Mouse (Mus musculus) CD4-positive, CD25-positive, alpha-beta regulatory T cell, adult 4 months (primary cell): ENCODE measurements at regions not wholly inside any gene's neighbourhood (a gene's known extent, or its start where the extent isn't known, plus 50 kb on each side); places are given as distances from the start of the nearest gene placed in this dataset.

Source experiments
- ATAC-seq: one replicate; pipeline ENCODE4 v1.8.0; 2017

DNA sequence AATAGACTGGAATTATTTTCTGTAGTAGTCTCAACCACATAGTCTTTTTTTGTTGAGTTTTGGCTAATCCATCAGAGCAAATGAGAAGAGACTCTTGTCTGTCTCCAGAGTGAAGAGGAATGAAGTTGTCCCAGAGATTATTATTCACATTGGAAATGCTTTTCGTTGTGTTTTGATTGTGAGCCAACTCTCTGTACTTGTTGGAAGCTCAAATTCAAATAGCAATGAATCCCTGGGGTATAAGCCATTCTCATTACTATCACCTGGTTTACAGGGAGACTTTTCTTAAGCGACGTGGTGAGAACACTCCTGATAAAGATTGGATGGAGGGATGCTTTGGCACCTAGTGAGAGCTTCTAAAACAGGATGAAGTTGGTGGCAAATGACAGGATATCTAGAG lies 459.3 kb upstream of the Jag1 start:
- ATAC-seq = no peak

DNA sequence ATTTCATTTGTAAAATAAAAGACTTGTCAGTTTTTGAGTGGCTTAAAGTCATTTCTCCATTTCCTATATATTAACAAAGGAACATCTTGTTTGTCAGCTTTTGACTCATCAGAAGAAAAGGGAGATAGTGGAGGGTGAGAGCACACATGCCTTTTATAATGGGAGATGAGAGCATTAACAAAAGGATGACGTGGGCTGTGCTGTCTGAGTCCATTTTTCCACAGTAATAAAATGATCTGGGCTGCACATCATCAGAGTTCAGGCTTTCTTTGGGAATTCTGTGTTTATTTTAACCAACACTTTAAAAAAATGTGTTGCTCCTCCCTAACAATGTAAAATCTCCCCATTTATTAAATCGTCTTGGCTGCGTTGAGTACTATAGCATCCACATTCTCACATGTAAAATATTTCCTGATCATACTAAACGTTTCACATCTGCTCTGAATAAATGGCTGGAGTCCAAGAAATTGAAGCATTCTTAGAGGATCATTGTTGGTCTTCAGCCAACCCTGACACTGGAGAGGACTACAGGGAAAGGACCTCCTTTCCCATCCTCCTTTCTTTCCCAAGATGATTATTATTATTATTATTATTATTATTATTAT lies 458.5 kb upstream of the Jag1 start:
- ATAC-seq = no peak

DNA sequence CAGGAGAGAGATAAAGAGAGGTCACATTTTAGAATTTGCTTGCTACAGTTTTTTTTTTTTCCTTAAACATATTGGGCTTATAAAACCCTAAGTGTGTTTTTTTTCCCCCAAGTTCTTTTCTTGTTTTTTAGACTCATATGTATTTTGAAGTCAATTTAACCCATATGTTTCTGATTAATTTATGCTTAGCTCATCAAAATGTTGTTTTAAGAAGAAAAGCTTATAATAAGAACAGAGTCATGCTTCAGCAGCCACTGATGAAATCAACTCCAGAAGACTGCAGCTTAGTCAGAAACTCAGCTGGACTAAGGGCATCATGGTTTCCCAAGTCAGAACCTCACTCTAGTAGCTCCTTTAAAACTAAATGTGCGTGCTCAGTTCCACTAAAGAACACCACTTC lies 454.7 kb upstream of the Jag1 start:
- no peak for ATAC-seq

- ATAC-seq = no peak
Measured at GRCm38 (mm10) chr2:137566619-137567018, 450.2 kb upstream of the Jag1 start.

GRCm38 (mm10) chr2:137564064-137564624 lies 447.7 kb upstream of the Jag1 start:
- no peak for ATAC-seq

- no peak for ATAC-seq
Measured at GRCm38 (mm10) chr2:137560366-137560765, 443.9 kb upstream of the Jag1 start.

DNA sequence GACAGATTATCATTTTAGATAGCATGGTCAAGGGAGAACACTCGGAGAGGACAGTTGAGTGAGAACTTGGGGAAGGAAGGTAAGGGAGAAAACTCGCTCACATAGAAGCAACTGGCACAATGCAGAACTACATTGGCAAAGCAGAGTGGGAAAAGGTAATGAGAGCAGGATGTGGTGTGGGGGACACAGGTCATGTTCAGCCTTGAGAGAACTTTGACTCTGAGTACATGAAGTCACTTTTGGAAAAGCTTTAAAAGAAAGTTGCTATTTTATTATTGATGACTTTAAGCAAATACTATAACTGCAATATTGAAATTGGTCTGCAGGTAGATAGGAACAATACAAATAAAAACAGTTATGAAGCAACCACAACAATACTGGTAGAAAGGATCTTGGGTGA lies 437.4 kb upstream of the Jag1 start:
- ATAC-seq = no peak

GRCm38 (mm10) chr2:137536581-137536980 lies 420.1 kb upstream of the Jag1 start:
- no peak for ATAC-seq

- no peak for ATAC-seq
Measured at GRCm38 (mm10) chr2:137516271-137516670, 399.8 kb upstream of the Jag1 start.

- no peak for ATAC-seq
Measured at GRCm38 (mm10) chr2:137515043-137515442, 398.6 kb upstream of the Jag1 start.

DNA sequence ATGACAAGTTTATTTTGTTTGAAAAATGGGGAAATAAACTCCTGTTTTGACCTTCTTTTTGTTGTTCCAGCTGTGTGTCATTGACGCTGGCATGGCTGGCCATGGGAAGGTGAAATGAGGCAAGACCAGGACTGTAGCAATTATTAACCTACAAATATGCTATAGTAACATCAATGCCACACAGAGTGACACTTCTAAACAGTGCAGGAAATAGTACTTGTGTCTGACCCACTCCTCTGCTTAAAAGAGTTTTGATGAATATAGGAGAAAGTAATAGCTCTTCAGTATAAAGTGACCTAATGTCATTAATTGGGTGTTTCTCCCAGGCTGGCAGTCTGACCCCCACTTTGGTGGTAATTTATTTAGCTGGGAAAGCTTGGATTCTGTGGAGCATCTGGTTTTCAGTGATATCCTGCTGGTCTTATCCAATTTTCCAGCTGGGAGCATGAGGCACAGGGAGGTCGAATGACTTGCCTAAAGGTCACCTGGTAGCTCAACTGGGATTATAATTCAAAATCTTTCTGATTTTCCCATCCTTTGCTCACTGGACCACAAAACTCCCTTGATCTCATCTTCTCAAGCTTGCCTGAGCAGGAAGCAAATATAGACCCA lies 397.6 kb upstream of the Jag1 start:
- ATAC-seq = no peak

DNA sequence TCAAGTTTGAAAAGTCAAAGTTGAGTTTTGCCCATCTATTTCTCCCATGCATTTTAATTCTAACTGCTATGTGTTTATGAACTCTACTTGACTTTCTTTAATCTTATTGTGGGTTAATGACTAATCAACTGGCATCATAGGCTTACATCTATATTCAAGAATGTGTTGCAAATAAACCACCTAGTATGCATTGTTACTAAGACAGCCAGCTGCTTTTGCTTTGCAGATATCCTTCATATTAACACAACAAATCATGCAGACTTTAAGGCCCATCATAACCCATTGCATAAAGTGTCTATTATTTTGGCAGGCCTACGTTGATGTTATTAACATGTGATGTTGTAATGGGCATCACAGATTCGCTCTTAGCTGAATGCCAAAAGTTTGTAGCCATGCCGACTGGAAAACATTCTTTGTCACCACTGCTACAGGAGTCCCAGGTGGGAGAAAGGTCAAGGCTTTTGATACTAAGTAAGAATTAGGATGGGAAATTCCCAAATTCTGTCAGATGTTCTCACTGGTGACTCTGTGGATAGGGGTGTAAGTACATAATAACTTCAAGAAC lies 394.3 kb upstream of the Jag1 start:
- ATAC-seq = no peak

DNA sequence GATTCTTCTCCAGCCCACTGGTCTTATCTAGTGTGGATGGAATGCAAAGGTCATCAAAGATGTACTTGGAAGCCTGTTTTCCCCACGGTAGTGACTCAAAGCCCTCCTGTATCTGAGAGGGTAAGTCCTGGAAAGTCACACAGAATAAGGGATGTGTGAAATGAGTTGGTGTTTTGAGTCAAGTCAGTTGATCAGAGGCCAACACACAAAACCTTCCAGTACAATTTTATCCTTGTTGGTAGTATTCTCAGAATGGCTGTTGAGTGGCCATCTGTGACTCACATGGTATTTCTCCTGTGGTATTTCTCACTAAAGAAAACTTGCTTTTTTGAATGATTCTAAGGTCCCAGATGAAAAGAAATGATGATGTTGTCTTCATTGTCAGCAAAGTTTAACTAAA lies 384.8 kb upstream of the Jag1 start:
- no peak for ATAC-seq

GRCm38 (mm10) chr2:137497616-137498015 lies 381.2 kb upstream of the Jag1 start:
- ATAC-seq = no peak

GRCm38 (mm10) chr2:137493600-137493999 lies 377.2 kb upstream of the Jag1 start:
- no peak for ATAC-seq

GRCm38 (mm10) chr2:137489181-137489682 lies 372.8 kb upstream of the Jag1 start:
- no peak for ATAC-seq

DNA sequence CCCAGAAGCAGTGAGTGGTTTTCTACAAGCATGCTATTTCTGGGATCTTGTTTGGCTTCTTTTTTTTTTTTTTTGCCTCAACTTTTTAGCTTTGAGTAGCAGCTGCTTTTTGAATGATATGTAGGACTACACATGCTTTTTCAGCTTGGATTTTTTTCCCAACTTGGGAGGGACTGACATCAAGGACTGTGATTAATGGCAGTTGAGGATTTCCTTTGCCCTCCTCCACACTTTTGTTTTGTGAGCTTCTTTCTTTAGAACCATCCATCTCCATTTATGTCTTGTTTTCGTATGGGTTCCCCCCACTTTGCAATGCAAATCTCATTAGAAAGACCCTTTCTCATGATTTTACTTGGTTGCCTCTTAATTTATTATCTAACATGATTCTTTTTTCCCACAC lies 352.3 kb upstream of the Jag1 start:
- no peak for ATAC-seq

DNA sequence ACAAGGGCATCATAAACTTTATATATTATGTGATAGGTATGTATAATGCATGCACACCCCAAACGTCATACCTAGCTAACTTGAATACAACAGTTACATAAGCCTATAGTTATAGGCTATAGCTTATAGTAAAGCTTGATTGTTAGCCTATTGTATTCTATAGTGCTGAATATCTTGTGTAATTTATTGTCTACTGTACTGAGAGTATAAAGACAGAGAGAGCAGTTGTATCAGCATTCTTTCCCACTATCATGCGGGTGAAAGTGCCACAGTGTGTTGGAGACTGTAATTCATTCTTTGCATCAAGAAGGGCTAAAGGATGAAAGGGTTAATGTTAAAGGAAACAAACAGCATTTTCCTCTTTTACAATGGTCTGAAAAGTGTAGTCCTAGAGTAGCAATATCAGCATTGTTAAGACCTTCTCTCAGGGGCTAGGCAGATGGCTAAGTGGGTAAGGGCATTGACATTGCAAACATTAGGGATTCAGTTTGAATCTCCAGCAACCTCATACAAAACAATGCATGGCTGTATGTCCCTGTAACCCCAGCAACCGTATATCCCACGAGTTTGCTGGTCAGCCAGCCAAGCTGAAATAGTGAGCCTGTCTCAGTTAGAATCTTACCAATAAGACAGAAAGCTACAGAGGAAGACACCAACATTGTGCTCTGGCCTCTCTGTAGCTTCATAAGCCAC lies 340.8 kb upstream of the Jag1 start:
- ATAC-seq = no peak

DNA sequence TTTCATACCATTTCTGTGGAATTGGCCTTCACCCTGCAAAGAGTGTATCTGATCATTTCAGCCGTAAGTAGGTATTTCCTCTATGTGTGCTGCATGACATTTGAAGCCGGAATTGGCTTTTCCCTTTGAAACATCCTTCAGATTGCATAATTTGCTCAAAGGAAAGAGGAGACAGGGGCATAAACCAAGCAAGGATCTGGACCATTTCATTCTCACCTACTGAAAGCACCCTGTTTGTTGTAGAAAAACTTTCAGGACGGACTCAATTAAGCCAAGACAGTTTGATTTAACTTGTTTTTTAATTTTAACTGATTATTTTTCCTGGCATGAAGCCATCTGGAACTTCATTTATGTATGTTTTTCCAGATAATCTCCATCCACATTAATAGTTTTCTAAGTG lies 340.0 kb upstream of the Jag1 start:
- no peak for ATAC-seq

DNA sequence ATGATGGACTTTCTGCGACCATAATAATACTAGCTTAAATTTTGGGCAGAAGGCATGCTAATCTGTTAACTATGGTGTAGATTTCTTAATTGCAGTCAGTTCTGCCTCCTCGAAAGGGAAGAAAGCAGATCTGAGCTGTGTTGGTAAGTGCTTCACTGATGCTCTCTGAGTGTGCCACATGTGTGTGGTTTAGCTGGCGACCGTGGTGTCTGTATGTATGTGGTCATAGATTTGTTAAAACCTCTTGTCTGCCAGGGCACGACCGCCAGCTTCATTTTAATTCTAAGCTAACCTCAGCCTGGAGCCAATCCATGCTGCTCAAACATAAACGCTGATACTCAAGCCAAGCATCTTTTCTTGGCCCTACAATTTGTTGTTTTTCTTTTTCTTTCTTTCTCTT lies 330.5 kb upstream of the Jag1 start:
- ATAC-seq = no peak

DNA sequence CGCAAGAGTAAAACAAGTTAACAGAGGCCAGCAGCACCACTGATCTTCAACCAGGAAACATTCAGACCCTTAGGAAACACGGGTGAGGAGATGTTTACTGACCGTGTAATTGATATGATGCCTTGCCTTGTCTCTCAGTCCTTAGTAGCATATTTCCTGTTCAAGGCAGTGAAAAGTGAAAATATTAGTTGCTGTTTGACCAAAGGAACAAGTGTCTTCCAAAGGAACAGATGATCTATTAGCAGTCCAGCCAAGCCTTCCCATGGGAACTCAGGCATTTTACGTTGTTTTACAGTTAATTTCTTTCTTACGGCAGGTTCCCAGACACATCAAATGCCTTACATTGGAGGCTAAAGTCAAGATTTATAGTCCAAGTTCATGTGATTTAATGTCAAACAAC lies 321.3 kb upstream of the Jag1 start:
- no peak for ATAC-seq

GRCm38 (mm10) chr2:137436161-137436560 lies 319.7 kb upstream of the Jag1 start:
- no peak for ATAC-seq

GRCm38 (mm10) chr2:137422656-137423055 lies 306.2 kb upstream of the Jag1 start:
- no peak for ATAC-seq

DNA sequence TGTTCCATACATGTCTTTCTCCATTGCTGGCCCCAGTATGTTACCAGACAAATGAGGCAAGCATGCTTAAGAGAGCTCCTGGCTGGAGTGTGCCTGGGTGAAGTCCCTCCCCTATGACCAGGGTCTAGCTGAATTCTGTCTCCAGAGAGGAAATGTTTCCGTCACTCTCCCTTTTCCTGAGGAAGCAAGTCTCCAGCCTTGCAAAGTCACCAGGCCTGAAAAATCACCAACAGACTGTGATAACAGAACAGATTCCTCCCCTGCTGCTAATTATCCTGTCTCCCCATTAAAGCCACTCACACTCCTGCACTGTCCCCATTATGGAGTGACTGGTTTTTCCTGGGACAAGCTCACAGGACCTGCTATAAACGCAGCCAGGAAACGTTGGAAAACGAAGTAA lies 303.2 kb upstream of the Jag1 start:
- no peak for ATAC-seq
